Mouse (Mus musculus): ENCODE results near the gene Lmln. TPM values are rescaled to one million over a fixed set of nuclear protein-coding genes. Genes with fewer than 3 reads are reported as not detected.
"Not testable (repeated sequence)": the region's sequence is repeated elsewhere in the genome, so short reads cannot be mapped to it uniquely, and the experiment has no call there.

The Lmln gene
- total and polyA plus RNA-seq, 3 experiments, result 2.0 to 3.8 TPM; not detected in 1

GRCm38 (mm10) chr16:33054927-33055326, 7.4 kb upstream of the Lmln start:
- Histone ChIP-seq H3K36me3 (ENCODE audit: control insufficient read depth in 1 of 2, insufficient read depth in 2 of 2, low read length in 2 of 2) (peaks cover 10 to 22% of the 10 kb centered on the region in 2 experiments), H3K79me2 (ENCODE audit: control insufficient read depth, insufficient read depth, low read length, poor library complexity) (peaks cover 30% of the 10 kb centered on the region), H3K4me1 (ENCODE audit: control insufficient read depth in 1 of 2, insufficient read depth in 2 of 2, low read length in 2 of 2) (peaks cover 0 to 14% of the 10 kb centered on the region in 2 experiments; a peak in 2 of 4 replicates)
- H3K27me3 ChIP-seq (ENCODE audit: control insufficient read depth in 1 of 2, insufficient read depth in 2 of 2, low read length in 2 of 2); H3K9ac ChIP-seq (ENCODE audit: control insufficient read depth, low read depth, low read length, poor library complexity, severe bottlenecking); H3K4me3 ChIP-seq (ENCODE audit: control insufficient read depth in 1 of 2, insufficient read depth in 1 of 2, low read depth in 2 of 2, low read length in 2 of 2); H3K27ac ChIP-seq (ENCODE audit: control insufficient read depth, low read depth, low read length); H3K9me3 ChIP-seq (replicated peaks; ENCODE audit: insufficient read depth, low read length): not testable (repeated sequence)
- peak; percentile 33 for DNase-seq (ENCODE audit: low read depth, low spot score)
- peak; percentile 75 for TF ChIP-seq ZNF384 (IDR thresholded peaks at IDR 0.05; ENCODE audit: low read depth, low read length)

- no peak for DNase-seq (ENCODE audit: low read depth, low spot score)
- TF ChIP-seq MEF2A (IDR thresholded peaks at IDR 0.05; ENCODE audit: extremely low read depth, insufficient replicate concordance, low read depth, low read length, poor library complexity, severe bottlenecking), result no peak
- 0 out of 2 replicates have a peak, but pooled peaks have one; percentile 38 for TF ChIP-seq TBP (IDR thresholded peaks at IDR 0.05; ENCODE audit: low read depth, low read length)
- no peak for TF ChIP-seq CHD2 (IDR thresholded peaks at IDR 0.05; ENCODE audit: low read length)
Measured at GRCm38 (mm10) chr16:33055655-33056054, 6.7 kb upstream of the Lmln start.

GRCm38 (mm10) chr16:33056095-33056785, 6.1 kb upstream of the Lmln start, which contains the start of the genes Iqcg and Rpl35a:
Gene Iqcg, minus strand, starts transcription at chr16:33056218.
Gene Rpl35a, plus strand, starts transcription at chr16:33056453.
- peak within 1 kb of the TSS; percentile 98 for H3K9ac ChIP-seq (ENCODE audit: control insufficient read depth, low read depth, low read length, poor library complexity, severe bottlenecking)
- peak within 1 kb of the TSS; percentile 50 to 92 for H3K4me3 ChIP-seq (ENCODE audit: control insufficient read depth in 1 of 2, insufficient read depth in 1 of 2, low read depth in 2 of 2, low read length in 2 of 2)
- no peaks in the 10 kb centered on the region for H3K27me3 ChIP-seq (ENCODE audit: control insufficient read depth in 1 of 2, insufficient read depth in 2 of 2, low read length in 2 of 2)
- H3K36me3 ChIP-seq (ENCODE audit: control insufficient read depth in 1 of 2, insufficient read depth in 2 of 2, low read length in 2 of 2), result peaks cover 11 to 24% of the 10 kb centered on the region in 2 experiments
- peak; percentile 95 for DNase-seq (ENCODE audit: low read depth, low spot score)
- H3K9me3 ChIP-seq (replicated peaks; ENCODE audit: insufficient read depth, low read length), result no peaks in the 10 kb centered on the region
- peaks cover 0 to 14% of the 10 kb centered on the region in 2 experiments; a peak in 2 of 4 replicates for H3K4me1 ChIP-seq (ENCODE audit: control insufficient read depth in 1 of 2, insufficient read depth in 2 of 2, low read length in 2 of 2)
- peaks cover 30% of the 10 kb centered on the region for H3K79me2 ChIP-seq (ENCODE audit: control insufficient read depth, insufficient read depth, low read length, poor library complexity)
- H3K27ac ChIP-seq (ENCODE audit: control insufficient read depth, low read depth, low read length), result peak within 1 kb of the TSS; percentile 99
- no peak; the same call in 1 of the 2 replicates for TF ChIP-seq ZKSCAN1 (IDR thresholded peaks at IDR 0.05; ENCODE audit: low read depth, low read length)
- peak; percentile 95 for TF ChIP-seq MYC (IDR thresholded peaks at IDR 0.05; ENCODE audit: low read depth, low read length)
- no peak; the same call in 1 of the 2 replicates for TF ChIP-seq ETS1 (IDR thresholded peaks at IDR 0.05; ENCODE audit: low read depth, low read length)
- TF ChIP-seq EP300 (IDR thresholded peaks at IDR 0.05; ENCODE audit: low read depth in 1 of 2, low read length in 2 of 2), result no peak
- TF ChIP-seq POLR2AphosphoS5 (IDR thresholded peaks at IDR 0.05; ENCODE audit: borderline replicate concordance, low read depth, low read length), result no peak
- peak; percentile 7; the same call in 1 of the 2 replicates for TF ChIP-seq RCOR1 (IDR thresholded peaks at IDR 0.05; ENCODE audit: low read depth, low read length)
- TF ChIP-seq MAZ (IDR thresholded peaks at IDR 0.05; ENCODE audit: low read depth, low read length), result no peak; the same call in 1 of the 2 replicates
- no peak for TF ChIP-seq MYB (IDR thresholded peaks at IDR 0.05; ENCODE audit: low read depth, low read length)
- peak; percentile 2; the same call in 1 of the 2 replicates for TF ChIP-seq GATA1 (IDR thresholded peaks at IDR 0.05; ENCODE audit: low read depth, low read length)
- TF ChIP-seq HCFC1 (IDR thresholded peaks at IDR 0.05; ENCODE audit: low read depth, low read length), result peak; percentile 95
- TF ChIP-seq MEF2A (IDR thresholded peaks at IDR 0.05; ENCODE audit: extremely low read depth, insufficient replicate concordance, low read depth, low read length, poor library complexity, severe bottlenecking), result no peak
- peak; percentile 29; the same call in 1 of the 2 replicates for TF ChIP-seq NRF1 (IDR thresholded peaks at IDR 0.05; ENCODE audit: insufficient read depth, low read depth, low read length, poor library complexity, severe bottlenecking)
- peak; percentile 83; the same call in 1 of the 2 replicates for TF ChIP-seq E2F4 (IDR thresholded peaks at IDR 0.05; ENCODE audit: borderline replicate concordance, low read depth, low read length)
- TF ChIP-seq CHD2 (IDR thresholded peaks at IDR 0.05; ENCODE audit: low read length), result no peak
- peak; percentile 100 for TF ChIP-seq ZNF384 (IDR thresholded peaks at IDR 0.05; ENCODE audit: low read depth, low read length)
- TF ChIP-seq CTCF (IDR thresholded peaks at IDR 0.05 in 2 of 3, conservative IDR thresholded peaks at IDR 0.05 in 1 of 3; ENCODE audit: control insufficient read depth in 1 of 3, insufficient read depth in 1 of 3, low read depth in 2 of 3, low read length in 3 of 3, poor library complexity in 1 of 3, severe bottlenecking in 1 of 3), result peak in 1 of 3 experiments; percentile 26; a peak in 1 of 6 replicates
- TF ChIP-seq ELF1 (IDR thresholded peaks at IDR 0.05; ENCODE audit: low read depth, low read length), result peak; percentile 73
- TF ChIP-seq SIN3A (IDR thresholded peaks at IDR 0.05; ENCODE audit: low read length), result peak; percentile 100
- peak; percentile 87 for TF ChIP-seq MXI1 (IDR thresholded peaks at IDR 0.05; ENCODE audit: low read depth, low read length)
- peak; percentile 80 for TF ChIP-seq TCF12 (IDR thresholded peaks at IDR 0.05; ENCODE audit: low read depth, low read length)
- no peak for TF ChIP-seq CHD1 (IDR thresholded peaks at IDR 0.05; ENCODE audit: low read depth, low read length)
- peak; percentile 72; the same call in 1 of the 2 replicates for TF ChIP-seq TBP (IDR thresholded peaks at IDR 0.05; ENCODE audit: low read depth, low read length)

More at GRCm38 (mm10) chr16:33055655-33056054, 6.7 kb upstream of the Lmln start:
- peaks cover 30% of the 10 kb centered on the region for H3K79me2 ChIP-seq (ENCODE audit: control insufficient read depth, insufficient read depth, low read length, poor library complexity)
- H3K27ac ChIP-seq (ENCODE audit: control insufficient read depth, low read depth, low read length), result 0 out of 2 replicates have a peak overlapping the region, but pooled peaks have one; percentile 20
- H3K4me1 ChIP-seq (ENCODE audit: control insufficient read depth in 1 of 2, insufficient read depth in 2 of 2, low read length in 2 of 2), result peaks cover 0 to 14% of the 10 kb centered on the region in 2 experiments; a peak in 2 of 4 replicates
- no peaks in the 10 kb centered on the region for H3K27me3 ChIP-seq (ENCODE audit: control insufficient read depth in 1 of 2, insufficient read depth in 2 of 2, low read length in 2 of 2)
- H3K9me3 ChIP-seq (replicated peaks; ENCODE audit: insufficient read depth, low read length), result no peaks in the 10 kb centered on the region
- peak overlapping the region; percentile 98 for H3K9ac ChIP-seq (ENCODE audit: control insufficient read depth, low read depth, low read length, poor library complexity, severe bottlenecking)
- peaks cover 11 to 23% of the 10 kb centered on the region in 2 experiments for H3K36me3 ChIP-seq (ENCODE audit: control insufficient read depth in 1 of 2, insufficient read depth in 2 of 2, low read length in 2 of 2)
- peak overlapping the region; percentile 42 to 92 for H3K4me3 ChIP-seq (ENCODE audit: control insufficient read depth in 1 of 2, insufficient read depth in 1 of 2, low read depth in 2 of 2, low read length in 2 of 2)
